Mouse (Mus musculus): ENCODE results near the gene BC030867.

The BC030867 gene

DNA sequence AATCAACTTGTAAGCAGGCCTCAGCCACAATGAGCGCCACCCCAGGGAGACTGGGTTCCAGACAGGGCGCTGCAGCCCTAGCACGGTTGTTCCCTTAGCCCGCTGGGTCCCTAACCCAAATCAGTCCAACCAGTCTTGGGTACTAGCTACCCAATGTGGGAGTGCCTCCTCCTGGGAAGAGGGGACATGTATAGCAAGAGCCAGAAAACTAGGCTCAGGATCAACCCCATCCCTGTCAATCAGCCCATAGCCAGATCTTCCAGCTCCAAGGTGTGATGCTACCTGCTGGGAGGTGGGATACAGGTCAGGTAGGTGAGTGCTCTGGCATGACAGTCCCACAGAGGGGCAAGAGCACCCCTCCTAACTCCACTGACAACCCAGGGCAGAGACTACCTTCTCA, 41.5 kb downstream of the BC030867 start:
- no peak for DNase-seq (ENCODE audit: low read depth)

DNA sequence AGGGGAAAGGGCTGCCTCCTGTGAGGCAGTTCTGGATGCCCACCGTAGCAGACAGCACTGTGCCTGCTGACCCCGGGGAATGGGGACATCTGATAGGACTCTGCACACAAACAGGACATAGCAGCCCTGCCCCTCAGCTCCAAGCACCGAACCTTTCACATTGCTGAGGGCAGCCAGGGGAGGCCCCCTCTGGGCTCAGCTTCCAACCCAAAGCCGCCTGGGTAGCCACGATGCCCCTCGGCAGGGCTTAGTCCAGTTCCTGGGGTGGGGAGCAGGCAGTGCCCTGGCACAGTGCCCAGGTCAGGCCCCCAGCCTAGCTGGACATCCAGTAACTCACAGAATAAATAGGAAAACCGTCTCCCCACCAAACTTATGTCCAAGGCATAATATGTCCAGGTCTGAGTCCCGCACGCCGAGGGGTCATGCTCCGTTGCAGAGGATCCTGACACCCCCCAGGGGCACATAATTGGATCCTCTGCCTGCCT, 42.4 kb downstream of the BC030867 start:
- no peak for DNase-seq (ENCODE audit: low read depth)

DNA sequence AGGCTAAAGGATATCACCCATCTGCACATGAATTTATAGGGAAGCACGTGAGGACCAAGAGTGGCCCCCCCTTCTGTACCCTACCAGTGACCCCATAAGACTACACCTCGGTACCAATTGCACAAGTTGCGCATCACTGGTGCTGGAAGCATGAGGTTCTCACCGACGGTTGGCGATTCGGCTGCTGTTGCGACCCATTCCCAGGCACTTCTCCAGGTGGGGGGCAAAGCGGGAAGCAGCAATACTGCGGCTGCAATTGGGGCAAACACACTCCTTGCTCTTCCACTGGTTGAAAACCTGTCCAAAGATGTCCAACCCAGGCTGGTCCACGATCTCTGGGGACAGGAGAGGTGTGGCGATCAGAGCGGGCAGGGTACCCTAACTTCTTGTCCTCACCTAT, 45.3 kb downstream of the BC030867 start:
- no peak for DNase-seq (ENCODE audit: low read depth)

DNA sequence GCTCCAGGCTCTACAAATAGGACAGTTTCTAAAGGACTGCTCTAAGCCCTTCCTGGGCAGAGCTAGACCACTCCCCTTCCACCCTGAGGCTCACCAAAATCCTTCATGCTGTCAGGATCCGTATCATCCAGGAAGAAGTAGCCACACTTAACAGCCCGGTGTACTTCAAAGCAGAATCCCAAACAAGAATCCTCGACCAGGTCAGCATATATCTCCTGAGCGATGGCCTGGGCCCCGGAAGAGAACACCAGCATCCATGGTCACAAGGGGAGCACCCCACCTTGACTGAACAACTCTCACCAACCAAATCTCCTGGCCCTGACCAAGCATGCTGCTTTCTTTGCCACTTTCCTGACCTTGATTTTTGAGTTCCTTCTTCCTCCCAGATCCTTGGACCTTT, 45.7 kb downstream of the BC030867 start:
- no peak for DNase-seq (ENCODE audit: low read depth)

DNA sequence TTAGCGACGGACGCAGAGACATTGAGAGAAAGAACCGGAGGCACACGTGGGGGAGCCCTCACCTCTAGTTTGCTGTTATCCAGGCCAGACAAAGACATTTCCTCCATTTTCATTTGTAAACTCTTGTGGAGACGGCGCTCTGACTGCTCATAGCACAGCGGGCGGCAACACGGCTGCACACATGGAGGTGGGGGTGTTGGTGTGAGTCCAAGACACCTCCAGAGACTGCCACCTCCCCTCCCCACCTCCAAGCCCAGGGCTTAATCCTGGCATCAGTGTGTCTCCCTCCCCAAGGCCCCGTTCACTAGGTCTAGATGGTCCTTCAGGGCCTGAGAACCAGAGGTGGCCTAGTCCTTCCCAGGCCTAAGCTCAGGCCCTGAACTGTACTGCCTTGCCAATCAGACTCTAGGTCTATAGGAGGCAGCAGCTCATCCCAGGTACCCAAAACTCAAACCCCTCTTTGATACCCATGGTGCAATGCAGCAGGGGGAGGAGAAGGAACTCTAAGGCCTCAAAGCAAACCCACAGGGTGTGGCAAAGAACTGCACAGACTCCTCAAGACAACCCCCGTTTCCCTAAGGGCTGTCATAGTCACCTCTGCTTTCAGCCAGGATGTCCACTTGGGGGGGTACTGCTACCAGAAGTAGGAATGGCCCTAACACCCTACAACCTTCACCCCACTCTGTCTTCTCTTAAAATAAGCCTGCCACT, 46.4 kb downstream of the BC030867 start:
- DNase-seq (ENCODE audit: low read depth), result no peak

DNA sequence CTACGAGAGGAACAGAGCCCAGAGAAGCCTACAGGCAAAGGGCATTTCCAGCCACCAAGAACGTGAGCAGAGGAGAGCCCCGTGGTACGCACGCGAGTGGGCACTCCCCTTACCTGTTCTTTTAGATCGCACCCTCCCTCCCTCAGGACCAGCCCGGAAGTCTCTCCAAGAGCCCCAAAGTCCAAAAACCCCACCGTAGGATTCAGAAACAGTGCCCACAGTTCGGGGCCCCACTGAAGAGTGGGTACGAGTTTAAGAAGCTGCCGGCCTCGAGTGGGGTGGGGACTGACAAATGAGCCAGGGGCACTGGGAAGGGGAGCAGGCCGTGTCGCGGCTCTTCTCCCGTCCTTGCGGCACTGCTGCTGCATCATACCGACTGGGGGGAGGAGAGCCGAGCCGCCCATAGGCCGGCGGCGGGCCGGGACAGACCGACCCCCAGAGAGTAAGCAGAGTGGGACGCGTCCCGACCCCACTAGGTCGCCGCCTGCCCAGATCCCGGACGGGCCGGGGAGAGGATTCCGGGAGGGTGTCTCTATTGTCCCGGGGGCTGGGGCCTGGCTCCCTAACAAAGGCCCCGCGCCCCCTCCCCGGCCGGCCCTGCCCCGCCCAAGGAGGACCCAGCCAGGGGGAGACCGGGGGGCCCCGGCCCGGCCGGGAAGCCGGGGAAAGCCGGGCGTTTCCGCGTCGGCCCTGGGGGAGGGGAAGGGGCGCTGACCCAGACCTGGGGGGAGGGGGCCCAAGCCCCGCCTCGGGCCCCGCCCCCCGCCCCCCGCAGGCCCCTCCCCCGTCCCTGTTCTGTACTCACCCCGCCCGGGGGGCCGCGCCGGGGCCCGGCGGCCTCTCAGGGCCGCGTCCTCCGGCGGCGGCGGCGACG, 47.2 kb downstream of the BC030867 start:
- DNase-seq (ENCODE audit: low read depth), result no peak

DNA sequence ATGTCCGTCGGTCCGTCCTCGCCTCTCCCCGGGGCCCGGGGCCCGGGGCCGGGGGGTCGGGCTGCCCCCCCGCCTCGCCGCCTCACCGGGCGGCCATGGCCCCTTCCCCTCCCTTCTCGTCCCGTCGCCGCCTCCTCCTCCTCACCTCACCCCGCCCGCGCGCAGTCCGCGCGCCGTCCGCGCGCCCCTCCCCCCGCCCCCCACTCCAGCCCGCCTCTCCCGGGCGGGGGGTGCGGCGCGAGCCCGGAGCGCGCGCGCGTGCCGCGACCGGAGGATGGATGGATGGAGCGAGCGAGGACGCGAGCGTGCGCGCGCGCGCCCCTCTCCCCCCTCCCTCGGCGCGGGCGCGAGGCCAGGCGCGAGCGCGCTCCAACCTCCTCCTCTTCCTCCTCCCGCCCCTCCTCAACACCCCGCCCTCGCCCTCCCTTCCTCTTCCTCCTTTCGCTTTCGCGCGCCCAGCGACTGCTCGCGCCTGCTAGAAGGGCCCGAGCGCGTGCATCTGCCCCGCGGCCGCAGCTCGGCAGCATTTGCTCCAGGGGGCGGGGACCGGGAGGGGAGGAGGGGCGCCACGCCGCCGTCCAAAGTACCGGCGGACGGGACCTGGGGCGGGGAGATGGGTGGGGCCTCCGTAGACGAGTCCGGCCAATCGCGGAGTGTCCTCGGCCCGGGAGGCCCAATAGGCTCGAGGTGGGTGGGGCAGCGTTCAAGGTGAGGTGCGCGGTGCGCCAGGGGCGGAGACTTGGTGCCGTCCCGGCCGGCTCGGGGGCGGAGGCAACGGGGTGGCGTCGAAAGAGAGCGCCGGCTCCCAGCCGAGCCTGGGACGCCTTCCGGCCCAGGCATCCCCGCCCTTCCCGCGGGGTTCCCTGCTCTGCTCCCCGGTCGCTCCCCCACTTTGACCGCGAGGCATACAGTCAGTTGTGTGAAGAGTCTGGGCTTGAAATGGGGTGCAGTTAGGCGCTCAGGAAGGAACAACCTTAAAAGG, 48.1 kb downstream of the BC030867 start, which contains the start of gene Atxn7l3:
Gene Atxn7l3, minus strand, starts transcription at position 141 of the 982 bp plus-strand sequence.
- peak; percentile 93 for DNase-seq (ENCODE audit: low read depth)

DNA sequence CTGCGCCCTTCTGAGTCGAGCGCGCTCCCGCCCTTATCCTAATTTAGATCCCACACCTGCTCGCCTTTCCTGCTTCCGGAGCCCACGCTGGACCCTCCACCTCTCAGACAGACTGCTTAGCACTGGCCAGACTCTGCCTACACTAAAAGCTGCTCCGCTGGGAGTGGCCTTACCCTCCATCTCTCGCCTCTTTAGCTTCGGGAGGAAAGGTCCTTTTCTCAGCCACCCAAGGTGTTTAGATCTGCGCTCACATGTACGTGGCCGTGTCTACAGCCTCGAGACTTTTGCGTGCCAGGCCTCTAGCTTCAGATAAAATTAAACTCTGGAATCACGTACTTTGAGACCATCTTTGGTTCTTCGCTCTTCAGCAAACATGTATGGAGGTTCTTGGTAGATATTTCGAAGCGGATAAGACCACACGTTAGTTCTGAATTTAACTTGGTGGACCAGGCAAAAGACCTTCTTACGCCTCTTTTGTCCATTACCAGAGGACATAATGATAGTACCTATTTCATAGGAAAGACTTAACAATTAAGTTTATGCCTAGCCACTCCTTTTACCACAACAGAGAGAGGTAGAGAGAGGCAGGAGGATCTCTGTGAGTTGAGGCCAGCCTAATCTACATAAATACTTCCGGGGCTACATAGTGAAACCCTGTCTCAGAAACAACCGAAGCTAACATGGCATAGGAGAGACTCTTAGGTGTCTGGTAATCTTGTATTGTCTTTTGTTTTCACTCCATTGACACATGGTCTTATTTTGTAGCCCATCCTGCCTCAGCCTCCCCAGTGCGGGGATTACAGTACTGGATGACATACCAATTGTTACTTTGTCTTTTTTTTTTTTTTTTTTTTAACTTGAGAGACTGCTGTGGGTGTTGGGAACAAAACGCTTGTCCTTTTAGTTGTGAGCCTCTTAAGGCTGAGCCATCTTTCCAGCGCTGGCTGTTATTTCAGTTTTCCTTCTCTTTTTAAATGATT, 49.2 kb downstream of the BC030867 start:
- DNase-seq (ENCODE audit: low read depth), result no peak

DNA sequence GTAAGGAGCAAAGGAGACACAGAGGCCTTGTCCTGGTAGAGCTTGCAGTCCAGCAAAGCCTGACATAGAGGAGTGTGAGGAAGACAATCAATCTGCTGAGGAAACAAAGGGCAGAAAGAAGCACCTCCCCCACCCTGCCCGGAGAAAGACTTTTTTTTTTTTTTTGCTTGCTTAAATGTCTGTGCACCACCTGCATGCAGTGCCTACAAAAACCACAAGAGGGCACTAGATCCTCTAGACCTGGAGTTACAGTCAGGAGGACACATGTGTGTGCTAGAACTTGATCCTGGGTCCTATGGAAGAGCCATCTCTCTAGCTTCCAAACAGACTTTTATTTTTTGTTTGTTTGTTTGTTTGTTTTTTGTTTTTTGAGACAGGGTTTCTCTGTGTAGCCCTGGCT, 51.2 kb downstream of the BC030867 start:
- DNase-seq (ENCODE audit: low read depth), result no peak

DNA sequence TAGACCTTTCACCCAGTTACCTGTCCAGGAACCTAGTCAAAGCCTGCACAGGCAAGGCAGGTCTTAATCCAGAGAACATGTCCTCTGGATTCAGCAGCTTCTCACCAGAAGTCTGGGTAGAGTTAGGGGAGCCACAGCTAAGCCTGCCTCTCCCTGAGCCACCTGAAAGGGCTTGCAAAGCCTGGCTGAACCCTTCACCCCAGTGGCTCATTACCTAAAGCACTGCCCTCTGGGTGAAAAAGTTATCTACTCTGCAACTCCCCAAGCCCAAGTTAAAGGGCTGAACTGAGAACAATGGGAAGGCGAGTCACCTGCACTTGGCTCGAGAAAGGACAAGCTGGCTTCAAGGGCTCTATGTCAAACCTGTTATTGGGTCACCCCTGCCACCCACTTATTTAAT, 55.5 kb downstream of the BC030867 start:
- DNase-seq (ENCODE audit: low read depth), result no peak

DNA sequence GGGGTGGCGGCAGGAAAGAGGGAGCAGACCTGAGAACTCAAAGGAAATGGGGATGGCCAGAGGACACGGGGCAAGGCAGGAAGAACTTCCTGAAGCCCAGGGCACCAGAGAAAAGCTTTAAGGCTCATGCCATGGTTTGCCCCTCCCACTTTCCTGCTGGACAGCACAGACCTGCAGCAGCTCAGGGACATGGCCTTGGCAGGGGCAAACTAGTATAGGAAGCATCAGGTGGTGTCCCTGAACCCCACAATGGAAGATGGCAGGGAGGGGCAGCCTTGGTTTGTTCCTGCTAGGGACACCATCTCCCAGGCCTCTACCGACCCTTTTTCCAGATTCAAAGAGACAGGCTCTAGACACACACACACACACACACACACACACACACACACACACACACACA, 56.7 kb downstream of the BC030867 start:
- DNase-seq (ENCODE audit: low read depth), result no peak

DNA sequence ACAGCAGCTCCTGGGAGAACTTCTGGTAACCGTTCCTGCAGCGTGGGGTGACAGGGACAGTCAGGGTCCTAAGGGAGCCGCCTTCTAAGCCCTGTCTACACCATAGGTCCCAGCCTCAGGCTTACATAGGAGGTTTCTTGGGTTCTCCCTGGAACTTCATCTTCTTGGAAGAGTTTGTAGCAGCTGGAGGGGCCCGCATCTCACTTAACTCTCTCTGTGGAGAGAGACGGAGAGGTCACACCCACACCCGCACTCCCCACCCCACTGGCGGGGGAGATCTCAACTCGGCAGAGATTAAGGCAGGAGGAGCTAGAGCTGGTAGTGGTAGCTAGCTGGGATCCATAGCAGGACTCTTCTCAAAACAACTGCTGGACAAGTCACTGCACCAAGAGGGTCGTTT, 59.4 kb downstream of the BC030867 start:
- no peak for DNase-seq (ENCODE audit: low read depth)

DNA sequence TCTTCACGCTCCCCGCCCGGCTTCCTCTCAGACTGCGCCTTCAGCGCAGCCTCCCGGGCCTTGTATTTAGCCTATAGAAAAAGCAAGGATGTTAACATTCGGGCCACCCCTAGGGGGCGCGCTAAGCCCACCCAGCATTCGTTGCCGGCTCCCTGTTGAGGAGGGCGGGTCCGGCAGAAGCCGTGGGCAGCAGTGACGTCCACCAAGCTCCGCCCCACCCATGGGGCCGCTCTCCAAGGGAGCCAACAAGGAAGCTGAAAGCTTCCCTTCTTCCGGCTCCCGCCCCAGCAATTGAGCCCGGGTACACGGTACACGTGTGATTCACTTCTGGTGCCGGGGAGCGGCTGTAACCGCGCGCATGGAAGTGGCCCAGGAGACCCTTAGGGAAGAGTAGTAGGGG, 60.3 kb downstream of the BC030867 start:
- peak; percentile 91 for DNase-seq (ENCODE audit: low read depth)

DNA sequence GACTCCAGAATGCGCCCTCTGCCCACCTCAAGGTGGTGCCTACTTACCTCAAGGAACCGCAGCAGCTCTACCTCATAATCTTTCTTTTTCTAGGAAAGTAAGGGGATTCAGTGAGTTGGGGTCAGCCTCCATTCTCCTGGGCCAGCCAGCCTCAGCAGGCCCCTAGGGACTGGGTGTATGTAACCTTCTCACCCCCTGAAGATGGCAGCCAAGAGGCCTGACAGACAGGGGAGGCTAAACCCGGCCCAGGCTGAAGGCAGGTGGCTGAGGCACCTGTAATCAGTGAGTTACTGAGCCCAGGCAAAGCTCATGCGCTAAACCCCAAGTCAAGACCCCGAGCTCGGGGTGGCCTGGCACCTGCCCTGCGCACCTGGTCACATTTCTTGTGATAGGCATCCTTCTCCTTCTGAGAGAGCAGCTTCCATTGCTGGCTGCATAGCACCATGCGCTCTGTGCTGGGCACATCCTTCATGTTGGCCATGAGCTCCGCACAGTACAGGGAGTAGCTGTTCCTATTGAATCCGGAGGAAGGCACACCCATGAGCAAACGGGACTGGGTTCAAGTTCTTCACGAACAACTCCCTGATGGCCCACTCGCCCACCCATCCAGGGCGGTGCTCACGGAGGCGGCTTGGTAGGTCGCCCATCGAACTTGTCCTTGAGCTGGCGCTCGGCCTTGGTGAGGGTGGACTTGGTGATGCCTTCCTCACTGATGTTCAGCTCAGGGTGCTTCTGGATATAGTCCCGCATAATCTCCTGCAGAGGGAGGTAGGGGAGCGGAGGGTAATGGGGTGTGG, 61.3 kb downstream of the BC030867 start:
- DNase-seq (ENCODE audit: low read depth), result no peak

DNA sequence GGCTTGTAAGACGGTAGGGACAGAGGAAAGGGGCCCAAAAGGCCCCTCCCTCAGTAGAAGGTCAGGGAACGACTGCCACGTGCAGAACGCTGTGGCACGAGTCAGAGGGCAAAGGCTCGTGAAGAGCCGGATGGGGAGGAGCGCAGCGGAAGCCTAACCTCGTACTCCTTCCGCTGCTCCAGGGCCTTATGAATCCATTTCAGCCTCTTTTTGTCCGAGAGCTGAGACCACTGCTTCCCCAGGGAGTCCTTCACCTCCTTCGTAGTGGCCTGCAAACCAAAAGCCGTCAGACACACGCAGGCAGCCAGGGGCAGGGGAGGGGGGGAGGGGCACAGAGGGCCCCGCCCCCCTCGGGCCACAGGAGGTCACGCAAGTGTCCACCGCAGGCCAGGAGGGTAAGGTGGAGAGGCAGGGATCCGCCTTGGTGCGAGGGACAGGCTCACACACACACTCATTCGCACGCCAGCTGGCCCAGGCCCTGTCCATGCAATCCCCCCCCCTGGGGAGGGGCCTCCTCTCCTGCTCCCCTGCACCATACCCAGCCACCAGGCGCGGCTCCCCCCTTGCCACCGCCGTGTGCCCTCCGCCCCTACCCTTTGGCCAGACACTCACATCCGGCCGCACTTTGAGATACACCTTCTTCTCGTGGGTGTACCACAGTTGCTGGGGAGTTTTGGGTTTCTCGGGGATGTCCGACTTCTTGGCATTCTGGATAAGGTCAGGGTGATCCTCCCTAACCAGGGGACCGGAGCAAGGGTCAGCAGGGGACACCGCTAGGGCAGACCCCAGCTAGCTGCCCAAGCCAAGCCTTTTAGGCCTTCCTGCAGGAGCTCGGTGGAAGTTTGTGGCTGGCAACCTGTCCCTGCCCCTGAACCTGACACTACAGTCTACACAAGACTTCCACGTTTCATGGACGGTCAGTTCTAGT, 62.4 kb downstream of the BC030867 start:
- no peak for DNase-seq (ENCODE audit: low read depth)

DNA sequence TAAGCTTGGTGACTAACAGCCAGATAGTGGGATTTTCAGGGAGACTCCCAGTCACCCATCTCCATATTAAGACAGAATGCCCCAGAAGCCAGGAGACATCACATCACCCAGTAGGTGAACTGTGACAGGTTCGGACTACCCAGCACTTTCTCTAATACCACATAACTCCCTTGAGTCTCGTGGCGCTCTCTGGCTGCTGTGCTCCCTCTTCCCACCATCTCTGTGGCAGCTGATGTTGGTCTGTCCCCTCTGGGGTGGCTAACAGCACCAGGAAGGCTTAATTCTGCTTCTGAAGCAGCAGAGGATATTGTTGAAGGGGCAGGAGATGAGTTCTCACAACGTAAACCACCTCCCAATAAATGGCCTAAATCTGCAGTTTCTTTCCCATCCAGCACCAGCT, 63.3 kb downstream of the BC030867 start:
- DNase-seq (ENCODE audit: low read depth), result no peak

DNA sequence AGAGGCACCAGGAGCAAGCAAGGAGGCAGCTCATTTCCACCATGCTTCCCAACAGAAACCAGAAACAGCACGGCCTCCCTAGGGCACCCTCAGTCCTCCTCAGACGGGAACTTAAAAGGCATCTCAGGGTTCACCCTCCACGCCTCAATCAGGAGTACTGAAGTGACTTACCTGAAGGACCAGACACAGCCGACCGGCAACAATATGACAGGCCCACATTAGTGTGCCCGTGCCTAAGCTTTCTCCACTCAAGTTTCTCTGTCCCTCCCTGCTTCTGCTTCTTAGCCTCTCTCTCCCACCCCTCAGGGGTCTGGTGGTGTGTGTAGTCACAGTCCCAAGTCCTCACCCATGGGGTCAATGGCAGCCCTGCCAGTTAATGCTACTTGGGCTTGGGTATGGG, 63.9 kb downstream of the BC030867 start:
- DNase-seq (ENCODE audit: low read depth), result no peak

DNA sequence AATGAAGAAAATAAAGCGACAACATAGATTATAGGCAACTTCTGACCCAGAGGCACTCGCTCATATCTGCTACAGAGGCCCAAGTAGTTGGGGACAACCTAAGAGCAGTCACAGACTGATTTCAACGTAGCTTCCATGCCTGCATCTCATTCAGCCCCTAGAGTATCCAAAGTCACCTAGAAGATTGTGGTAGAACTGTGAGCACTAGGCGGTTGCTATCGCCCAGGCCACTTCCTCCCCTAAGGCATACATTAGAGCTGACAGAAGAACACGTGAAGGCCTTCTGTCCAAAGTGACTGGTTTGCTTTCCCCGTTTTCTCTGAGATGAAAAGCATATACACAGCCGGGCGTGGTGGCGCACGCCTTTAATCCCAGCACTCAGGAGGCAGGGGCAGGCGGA, 65.6 kb downstream of the BC030867 start:
- DNase-seq (ENCODE audit: low read depth), result no peak

Data from fibroblast of lung, adult 2 months (primary cell).